Mouse (Mus musculus): ENCODE data around the gene Gucy2g. TPM values are rescaled to one million over a fixed set of nuclear protein-coding genes. Genes with fewer than 3 reads are reported as not detected.

The Gucy2g gene
- total RNA-seq, 2 experiments from 2014 or later: 0.08 TPM; not detected in 1

DNA sequence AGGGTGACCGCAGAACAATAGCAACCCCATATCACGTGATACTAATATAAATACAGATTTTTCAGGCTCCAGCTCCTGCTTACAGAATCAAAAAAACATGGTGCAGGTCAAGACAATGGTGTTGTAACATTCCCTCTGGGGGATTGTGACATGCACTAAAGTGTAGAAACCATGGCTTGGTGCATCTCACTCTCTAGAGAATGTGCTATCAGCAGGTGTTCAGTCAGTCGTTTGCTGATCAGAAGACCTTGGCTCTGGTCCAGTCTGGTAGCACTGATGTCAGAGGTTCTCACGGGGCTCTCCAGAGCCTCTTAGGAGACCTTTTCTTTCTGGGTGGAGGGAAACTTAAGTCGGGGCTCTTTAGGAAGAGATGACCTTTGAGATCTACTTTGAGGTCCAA is 9.4 kb upstream of the Gucy2g start:
- intact Hi-C loops (cut with DNase I): no loop called here
- no peak for DNase-seq

- intact Hi-C loops (cut with DNase I): no loop called here
- no peak for DNase-seq
Measured at GRCm38 (mm10) chr19:55247991-55248520, 7.0 kb upstream of the Gucy2g start.

GRCm38 (mm10) chr19:55247563-55247962 is 6.5 kb upstream of the Gucy2g start:
- intact Hi-C loops (cut with DNase I): no loop called here
- no peak for DNase-seq

- peak; percentile 62 to 64 for DNase-seq
- intact Hi-C loops (cut with DNase I): no loop called here
Measured at GRCm38 (mm10) chr19:55244791-55245231, 3.8 kb upstream of the Gucy2g start.

- no peak for DNase-seq
- intact Hi-C loops (cut with DNase I): no loop called here
Measured at GRCm38 (mm10) chr19:55239766-55240426, 1.1 kb downstream of the Gucy2g start.

DNA sequence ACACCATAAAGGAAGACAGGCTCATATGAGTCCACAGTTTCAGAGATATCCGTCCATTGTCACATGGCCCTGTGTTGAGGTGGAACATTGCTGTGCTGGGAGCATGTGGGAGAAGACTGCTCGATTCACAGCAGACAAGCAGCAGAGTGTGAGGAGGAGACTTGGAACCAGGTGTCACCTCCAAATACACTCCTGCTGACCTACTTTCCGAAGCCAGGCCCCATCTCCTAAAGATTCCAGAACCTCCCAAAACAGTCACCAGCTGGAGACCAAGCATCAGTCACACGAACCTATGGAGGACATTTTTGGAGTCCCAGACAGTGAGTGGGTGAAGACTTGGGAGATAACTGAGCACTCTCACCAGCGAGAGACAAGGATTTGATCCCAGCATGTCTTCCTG is 4.5 kb downstream of the Gucy2g start:
- intact Hi-C loops (cut with DNase I): no loop called here

DNA sequence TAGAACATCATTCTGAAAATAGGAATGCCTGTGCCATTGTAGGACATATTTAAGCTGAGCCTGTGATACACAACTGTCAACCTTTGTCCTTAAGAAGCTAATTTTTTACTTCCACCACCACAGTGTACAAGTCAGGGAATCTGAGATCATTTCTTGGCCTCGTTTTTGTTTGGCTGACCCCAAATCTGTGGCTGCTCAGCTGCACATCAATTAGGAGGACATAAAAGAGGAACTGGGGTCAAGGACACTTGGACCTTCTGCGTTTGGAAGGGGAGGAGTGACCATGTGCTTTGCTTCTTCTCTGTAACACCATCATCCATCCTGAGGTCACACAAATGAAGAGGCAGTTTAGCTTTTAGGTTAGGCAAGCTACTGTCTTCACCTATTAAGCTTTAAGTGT is 5.0 kb downstream of the Gucy2g start:
- DNase-seq: no peak
- intact Hi-C loops (cut with DNase I): no loop called here

More for the DNA sequence above, 4.5 kb downstream of the Gucy2g start:
- DNase-seq: no peak

GRCm38 (mm10) chr19:55232136-55232535 is 8.9 kb downstream of the Gucy2g start:
- intact Hi-C loops (cut with DNase I): no loop called here
- DNase-seq: peak; percentile 25 to 26

- no peak for DNase-seq
- intact Hi-C loops (cut with DNase I): no loop called here
Measured at GRCm38 (mm10) chr19:55231081-55231480, 10.0 kb downstream of the Gucy2g start.

GRCm38 (mm10) chr19:55227135-55227534 is 13.9 kb downstream of the Gucy2g start:
- DNase-seq: no peak
- intact Hi-C loops (cut with DNase I): no loop called here

GRCm38 (mm10) chr19:55226621-55227020 is 14.4 kb downstream of the Gucy2g start:
- intact Hi-C loops (cut with DNase I): no loop called here
- DNase-seq: no peak

GRCm38 (mm10) chr19:55222268-55222667 is 18.8 kb downstream of the Gucy2g start:
- no peak for DNase-seq
- intact Hi-C loops (cut with DNase I): no loop called here

DNA sequence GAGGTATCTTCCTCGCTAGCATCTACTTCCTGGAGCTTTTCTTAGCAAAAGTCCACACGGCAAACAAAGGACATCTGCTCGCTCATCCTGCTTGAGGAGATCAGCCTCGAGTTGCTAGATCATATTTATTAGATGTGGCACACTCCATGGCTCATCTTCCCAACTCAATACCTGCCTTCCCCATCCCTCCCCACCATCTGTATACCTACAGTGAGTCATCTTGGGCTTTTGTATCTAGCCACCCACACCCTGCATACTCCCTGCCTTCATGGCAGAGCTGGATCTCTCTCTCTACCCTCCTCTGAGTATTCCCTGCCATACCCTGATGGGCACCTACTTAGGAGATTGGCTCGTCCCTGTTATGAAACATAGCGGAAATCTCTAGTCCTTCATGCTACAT is 19.8 kb downstream of the Gucy2g start:
- no peak for DNase-seq
- intact Hi-C loops (cut with DNase I): no loop called here

- intact Hi-C loops (cut with DNase I): no loop called here
- DNase-seq: no peak
Measured at GRCm38 (mm10) chr19:55219359-55219758, 21.7 kb downstream of the Gucy2g start.

DNA sequence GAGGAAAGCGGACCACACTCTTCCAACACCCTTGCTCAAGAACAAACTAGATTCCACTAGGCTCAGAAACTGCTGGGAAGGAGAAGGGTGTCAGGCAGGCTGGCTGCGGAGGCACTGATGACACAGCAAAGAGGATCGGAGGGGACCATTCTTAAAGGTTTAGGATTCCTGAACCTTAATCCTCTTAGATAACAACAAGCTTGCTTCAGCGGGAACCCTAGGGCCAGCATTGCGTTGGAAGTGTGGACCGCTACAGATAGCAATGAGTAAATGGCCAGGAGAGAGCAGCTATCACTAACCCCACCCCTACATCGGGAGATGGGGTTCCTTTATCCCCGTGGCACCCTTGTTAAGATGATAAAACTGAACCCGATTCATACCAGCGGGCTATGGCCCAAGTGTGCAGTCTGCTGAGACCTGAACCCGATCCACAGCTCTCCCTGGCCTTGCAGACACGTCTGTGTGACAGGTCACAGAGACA is 22.3 kb downstream of the Gucy2g start:
- intact Hi-C loops (cut with DNase I): loop anchor here (1.0 kb wide), 2 partner anchors 87 to 114 kb away; no protein-coding TSS in a partner anchor
- no peak for DNase-seq

DNA sequence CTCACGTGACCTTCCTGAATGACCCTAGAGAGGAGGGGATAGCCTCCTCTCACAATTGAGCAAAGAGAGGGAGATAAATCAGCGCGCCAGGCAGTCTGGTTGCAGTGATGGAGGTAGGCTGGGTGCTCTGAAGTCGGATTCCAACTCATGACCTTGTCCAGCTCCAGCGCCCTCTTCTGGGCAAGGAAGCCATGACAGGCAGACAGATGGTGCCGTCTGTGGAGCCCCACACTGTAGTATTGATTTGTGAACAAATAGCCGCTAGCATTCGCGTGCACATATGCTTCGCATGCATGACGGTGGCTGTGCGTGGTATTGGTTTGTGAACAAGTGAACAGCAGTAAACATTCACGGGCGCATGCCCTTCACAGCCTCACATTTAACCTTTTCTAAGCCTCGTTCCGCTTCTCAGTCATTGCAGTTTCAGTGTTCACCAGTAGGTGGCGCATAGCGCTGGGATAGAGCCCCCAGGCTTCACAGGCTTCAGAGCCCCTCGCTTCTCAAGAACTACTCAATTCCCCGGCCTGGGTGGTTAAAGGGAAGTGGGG is 22.8 kb downstream of the Gucy2g start:
- DNase-seq: peak; percentile 85 to 87

DNA sequence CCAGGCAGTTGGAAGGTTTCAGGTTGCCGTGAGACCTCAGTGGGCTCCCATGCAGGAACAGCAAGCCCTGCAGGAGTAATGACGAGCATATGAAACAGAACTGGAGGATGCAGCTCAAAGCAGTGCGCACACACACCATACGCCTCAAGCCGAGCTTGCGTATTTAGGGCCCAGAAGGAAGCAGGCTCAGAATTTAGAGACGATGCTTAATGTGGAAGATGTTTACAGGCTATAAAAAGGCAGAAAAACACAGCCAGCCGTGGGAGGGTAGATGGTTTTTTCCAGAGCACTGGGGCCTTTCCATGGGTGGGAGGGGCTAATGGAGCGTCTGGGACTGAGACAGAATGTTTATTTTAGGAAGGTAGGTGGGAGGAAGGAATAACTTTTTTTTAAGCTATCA is 23.7 kb downstream of the Gucy2g start:
- intact Hi-C loops (cut with DNase I): no loop called here
- no peak for DNase-seq

More for the DNA sequence above, 22.8 kb downstream of the Gucy2g start:
- intact Hi-C loops (cut with DNase I): loop anchor here (1.0 kb wide), 2 partner anchors 87 to 114 kb away; no protein-coding TSS in a partner anchor

DNA sequence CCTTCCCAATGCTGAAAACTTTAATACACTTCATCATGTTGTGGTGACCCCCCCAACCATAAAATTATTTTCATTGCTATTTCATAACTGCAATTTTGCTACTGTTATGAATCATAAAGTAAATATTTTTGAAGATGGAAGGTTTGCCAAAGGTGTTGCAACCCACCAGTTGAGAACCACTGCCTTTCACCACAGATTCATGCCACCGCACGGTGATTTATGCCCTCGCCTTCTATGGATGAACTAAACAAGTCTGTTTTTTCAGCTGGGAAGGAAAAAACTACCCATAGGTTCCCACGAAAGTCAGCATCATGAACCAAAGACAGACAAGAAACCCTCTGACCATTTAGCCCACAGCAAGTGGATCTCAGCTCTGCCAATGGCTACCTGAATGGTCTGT is 24.2 kb downstream of the Gucy2g start:
- intact Hi-C loops (cut with DNase I): no loop called here
- DNase-seq: no peak

DNA sequence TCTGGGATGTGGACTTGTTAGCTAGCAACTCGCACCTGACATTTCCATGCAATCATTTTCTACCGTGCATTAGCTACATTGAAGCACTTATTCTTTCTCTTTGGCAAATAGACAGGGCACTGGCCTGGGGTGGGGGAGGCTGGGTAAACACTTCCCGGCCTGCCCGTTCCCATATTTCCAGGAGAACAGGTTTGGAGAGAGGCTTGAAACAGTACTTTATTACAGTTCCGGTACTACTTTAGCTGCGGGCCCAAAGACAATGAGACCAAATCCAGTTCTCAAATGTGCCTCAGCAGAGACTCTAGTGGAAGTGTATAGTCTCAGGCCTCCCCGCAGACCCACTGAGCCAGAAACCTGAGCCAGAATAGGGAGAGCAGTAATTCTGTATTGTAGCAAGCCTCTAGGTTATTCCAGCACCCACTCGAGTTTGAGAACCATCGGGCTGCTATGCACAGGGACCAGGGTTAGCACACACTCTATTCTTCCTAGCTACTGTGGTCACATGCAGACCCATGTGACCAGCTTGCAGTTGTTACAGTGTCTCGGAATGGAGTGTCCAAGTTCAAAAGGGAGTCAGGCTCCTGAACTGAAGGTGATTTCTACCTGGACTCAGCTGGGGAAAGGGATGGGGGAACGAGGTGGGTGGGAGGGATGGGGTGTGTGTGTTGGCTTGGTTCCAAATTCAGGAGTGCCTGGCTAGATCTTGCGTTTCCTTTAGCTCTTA is 27.3 kb downstream of the Gucy2g start:
- intact Hi-C loops (cut with DNase I): no loop called here
- DNase-seq: no peak

DNA sequence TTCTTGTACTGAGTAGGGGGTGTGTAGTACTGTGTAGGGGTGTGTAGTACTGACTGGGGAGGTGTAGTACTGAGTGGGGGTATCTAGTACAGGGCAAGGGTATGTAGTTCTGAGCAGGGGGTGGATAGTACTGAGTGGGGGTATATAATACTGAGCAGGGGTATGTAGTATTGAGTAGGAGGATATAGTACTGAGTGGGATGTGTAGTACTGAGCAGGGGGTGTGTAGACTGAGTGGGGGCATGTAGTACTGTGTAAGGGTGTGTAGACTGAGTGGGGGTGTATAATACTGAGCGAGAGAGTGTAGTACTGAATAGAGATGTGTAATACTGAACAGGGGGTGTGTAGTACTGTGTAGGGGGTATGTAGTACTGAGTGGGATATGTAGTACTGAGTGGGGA is 29.3 kb downstream of the Gucy2g start:
- no peak for DNase-seq
- intact Hi-C loops (cut with DNase I): no loop called here

DNA sequence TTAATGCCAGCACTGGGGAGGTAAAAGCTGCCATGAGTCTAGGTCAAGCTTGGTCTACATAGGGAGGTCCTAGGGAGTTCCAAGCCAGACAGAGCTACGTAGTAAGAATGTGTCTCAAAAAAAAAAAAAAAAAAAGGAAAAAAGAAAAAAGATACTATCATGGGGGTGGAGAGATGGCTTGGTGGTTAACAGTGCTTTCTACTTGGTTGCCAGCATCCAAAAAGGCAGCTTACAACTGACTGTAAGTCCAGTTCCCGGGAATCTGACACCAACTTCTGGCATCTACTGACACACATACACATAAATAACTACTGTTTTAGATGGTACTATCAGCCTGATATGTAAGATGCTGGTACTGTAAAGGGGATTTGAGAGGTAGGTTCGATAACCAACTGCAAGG is 32.0 kb downstream of the Gucy2g start:
- intact Hi-C loops (cut with DNase I): loop anchor here (5.0 to 10.0 kb wide), 3 partner anchors 674 to 1254 kb away; no protein-coding TSS in a partner anchor
- no peak for DNase-seq

Data from heart, postnatal 36 days (tissue).